Mouse (Mus musculus): ENCODE data around the gene Coq8b. TPM values are rescaled to one million over a fixed set of nuclear protein-coding genes. Genes with fewer than 3 reads are reported as not detected.

Coq8b gene
- 20.3 and 20.4 TPM in 2 replicates for polyA plus RNA-seq (2015; fragmentation: Nextera tagmentation; extraction: Ambion mirVana)

- Histone ChIP-seq H3K36me3 (peaks cover 8% of the 10 kb centered on the region), H3K4me3 (peak within 1 kb of the TSS; percentile 63), H3K4me1 (peaks cover 25% of the 10 kb centered on the region), H3K9me3 (no peaks in the 10 kb centered on the region), H3K9ac (peak within 1 kb of the TSS; percentile 37), H3K27ac (peak within 1 kb of the TSS; percentile 37), H3K4me2 (peak within 1 kb of the TSS; percentile 61), H3K27me3 (no peaks in the 10 kb centered on the region)
- ATAC-seq (ENCODE audit: borderline replicate concordance, extremely low read depth, low FRiP score, low TSS enrichment) = peak; percentile 92
- under 1% methylated on average over 25 of the region's 25 CpGs for WGBS
Measured at GRCm38 (mm10) chr7:27232781-27233281, at the start of gene Coq8b. Gene Coq8b, plus strand, starts transcription at chr7:27233023.

DNA sequence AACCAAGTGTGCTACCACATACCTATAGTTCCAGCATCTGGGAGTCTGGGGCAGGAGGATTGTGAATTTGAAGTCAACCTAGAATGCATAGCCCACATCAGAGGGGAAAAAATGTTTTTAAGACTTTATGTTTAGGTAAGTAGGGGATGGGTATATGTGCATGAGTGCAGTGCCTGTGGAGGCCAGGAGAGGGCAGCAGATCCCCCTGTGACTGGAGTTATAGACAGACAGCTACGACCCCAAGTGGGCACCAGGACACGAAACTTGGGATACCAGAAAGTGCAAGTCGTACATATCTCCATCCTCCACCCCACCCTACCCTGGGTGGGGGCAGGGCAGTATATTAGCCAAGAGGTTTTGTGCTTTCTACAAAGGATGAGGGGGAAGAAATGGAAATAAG, 47.9 kb upstream of the Coq8b start:
- Histone ChIP-seq H3K4me3 (no peak overlapping the region), H3K9me3 (no peaks in the 10 kb centered on the region), H3K4me2 (no peak overlapping the region), H3K27ac (no peak overlapping the region), H3K9ac (no peak overlapping the region), H3K4me1 (peaks cover 10% of the 10 kb centered on the region; the same call in 1 of the 2 replicates), H3K36me3 (peaks cover 65% of the 10 kb centered on the region), H3K27me3 (no peaks in the 10 kb centered on the region)
- no peak for ATAC-seq (ENCODE audit: borderline replicate concordance, extremely low read depth, low FRiP score, low TSS enrichment)
- WGBS = 68% methylated on average over 3 of the region's 3 CpGs

- H3K9me3 ChIP-seq = no peaks in the 10 kb centered on the region
- no peaks in the 10 kb centered on the region for H3K27me3 ChIP-seq
- H3K9ac ChIP-seq = no peak overlapping the region
- H3K36me3 ChIP-seq = peaks cover 75% of the 10 kb centered on the region
- 0 out of 2 replicates have a peak, but pooled peaks cover 1% of the 10 kb centered on the region for H3K4me1 ChIP-seq
- 91% methylated on average over 5 of the region's 5 CpGs for WGBS
- H3K4me2 ChIP-seq = no peak overlapping the region
- no peak for ATAC-seq (ENCODE audit: borderline replicate concordance, extremely low read depth, low FRiP score, low TSS enrichment)
- no peak overlapping the region for H3K4me3 ChIP-seq
- H3K27ac ChIP-seq = no peak overlapping the region
Measured at GRCm38 (mm10) chr7:27185986-27186385, 46.8 kb upstream of the Coq8b start.

DNA sequence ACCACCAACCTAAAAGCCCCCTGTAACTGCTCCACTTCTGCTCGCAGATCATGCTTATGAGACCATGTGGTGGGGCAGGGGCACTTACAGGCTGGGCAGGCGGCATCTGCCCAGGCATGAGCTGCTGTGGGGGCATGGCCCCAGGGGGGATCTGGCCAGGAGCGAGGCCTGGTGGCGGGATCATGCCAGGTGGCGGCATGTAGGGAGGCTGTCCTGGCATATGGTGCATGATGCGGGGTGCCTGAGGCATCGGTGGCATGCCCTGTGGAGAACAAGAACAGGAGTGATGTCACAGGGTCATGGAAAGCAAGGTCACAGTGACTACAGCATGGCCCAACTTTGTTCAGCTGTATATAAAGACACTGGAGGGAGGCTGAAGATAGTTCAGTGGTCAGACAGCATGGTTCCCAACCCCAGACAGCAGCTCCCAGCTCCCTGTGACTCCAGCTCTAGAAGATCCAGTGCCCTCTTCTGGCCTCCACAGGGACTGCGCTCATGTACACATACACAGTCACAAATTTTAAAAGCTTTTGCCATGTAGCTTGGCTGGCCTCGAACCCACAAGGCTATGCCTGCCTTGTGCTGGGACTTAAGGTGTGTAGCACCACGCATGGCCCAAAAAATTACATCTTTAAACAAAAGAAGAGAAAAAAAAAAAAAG, 43.4 kb upstream of the Coq8b start:
- H3K36me3 ChIP-seq = peaks cover 96% of the 10 kb centered on the region
- 93% methylated on average over 10 of the region's 10 CpGs for WGBS

GRCm38 (mm10) chr7:27192434-27192833, 40.4 kb upstream of the Coq8b start:
- ATAC-seq (ENCODE audit: borderline replicate concordance, extremely low read depth, low FRiP score, low TSS enrichment) = no peak
- no peak overlapping the region for H3K4me2 ChIP-seq
- H3K4me3 ChIP-seq = no peak overlapping the region
- H3K27ac ChIP-seq = no peak overlapping the region
- peaks cover 16% of the 10 kb centered on the region for H3K4me1 ChIP-seq
- no peaks in the 10 kb centered on the region for H3K9me3 ChIP-seq
- H3K27me3 ChIP-seq = no peaks in the 10 kb centered on the region
- H3K36me3 ChIP-seq = peaks cover 66% of the 10 kb centered on the region
- WGBS = 89% methylated on average over 5 of the region's 5 CpGs
- no peak overlapping the region for H3K9ac ChIP-seq

More for the DNA sequence above, 43.4 kb upstream of the Coq8b start:
- no peak overlapping the region for H3K4me2 ChIP-seq
- H3K27me3 ChIP-seq = no peaks in the 10 kb centered on the region
- no peak for ATAC-seq (ENCODE audit: borderline replicate concordance, extremely low read depth, low FRiP score, low TSS enrichment)
- H3K9ac ChIP-seq = no peak overlapping the region
- H3K4me3 ChIP-seq = no peak overlapping the region
- no peaks in the 10 kb centered on the region for H3K9me3 ChIP-seq
- H3K27ac ChIP-seq = no peak overlapping the region
- peaks cover 7% of the 10 kb centered on the region for H3K4me1 ChIP-seq

GRCm38 (mm10) chr7:27193731-27194130, 39.1 kb upstream of the Coq8b start:
- Histone ChIP-seq H3K9me3 (no peaks in the 10 kb centered on the region), H3K36me3 (peaks cover 53% of the 10 kb centered on the region), H3K4me1 (peaks cover 16% of the 10 kb centered on the region), H3K27ac (no peak overlapping the region), H3K9ac (peak overlapping the region; percentile 20), H3K27me3 (no peaks in the 10 kb centered on the region), H3K4me3 (peak overlapping the region; percentile 4; the same call in 1 of the 2 replicates), H3K4me2 (no peak overlapping the region; the same call in 1 of the 2 replicates)
- no peak for ATAC-seq (ENCODE audit: borderline replicate concordance, extremely low read depth, low FRiP score, low TSS enrichment)
- WGBS = 65% methylated on average over 4 of the region's 4 CpGs

- under 1% methylated on average over 64 of the region's 64 CpGs for WGBS
Measured at GRCm38 (mm10) chr7:27195681-27196611, 36.9 kb upstream of the Coq8b start, which contains the start of the genes BC024978 and Snrpa. Gene BC024978, plus strand, starts transcription at chr7:27195781. Gene Snrpa, minus strand, starts transcription at chr7:27196271.

GRCm38 (mm10) chr7:27197136-27197535, 35.7 kb upstream of the Coq8b start:
- H3K4me3 ChIP-seq = no peak overlapping the region
- peaks cover 20% of the 10 kb centered on the region for H3K36me3 ChIP-seq
- H3K4me1 ChIP-seq = peaks cover 16% of the 10 kb centered on the region
- no peaks in the 10 kb centered on the region for H3K9me3 ChIP-seq
- 80% methylated on average over 3 of the region's 3 CpGs for WGBS
- H3K27me3 ChIP-seq = no peaks in the 10 kb centered on the region
- no peak overlapping the region for H3K27ac ChIP-seq
- H3K4me2 ChIP-seq = no peak overlapping the region
- no peak for ATAC-seq (ENCODE audit: borderline replicate concordance, extremely low read depth, low FRiP score, low TSS enrichment)
- no peak overlapping the region for H3K9ac ChIP-seq

More at GRCm38 (mm10) chr7:27195681-27196611, 36.9 kb upstream of the Coq8b start, which contains the start of the genes BC024978 and Snrpa:
- ATAC-seq (ENCODE audit: borderline replicate concordance, extremely low read depth, low FRiP score, low TSS enrichment) = peak; percentile 99
- Histone ChIP-seq H3K36me3 (peaks cover 31% of the 10 kb centered on the region), H3K4me3 (peak within 1 kb of the TSS; percentile 76), H3K27me3 (no peaks in the 10 kb centered on the region), H3K9me3 (no peaks in the 10 kb centered on the region), H3K4me1 (peaks cover 16% of the 10 kb centered on the region), H3K4me2 (peak within 1 kb of the TSS; percentile 79), H3K27ac (peak within 1 kb of the TSS; percentile 99), H3K9ac (peak within 1 kb of the TSS; percentile 85)

GRCm38 (mm10) chr7:27197634-27198033, 35.2 kb upstream of the Coq8b start:
- WGBS = 90% methylated on average over 8 of the region's 8 CpGs
- H3K4me3 ChIP-seq = no peak overlapping the region
- no peaks in the 10 kb centered on the region for H3K9me3 ChIP-seq
- no peak overlapping the region for H3K27ac ChIP-seq
- H3K27me3 ChIP-seq = no peaks in the 10 kb centered on the region
- no peak overlapping the region for H3K9ac ChIP-seq
- no peak for ATAC-seq (ENCODE audit: borderline replicate concordance, extremely low read depth, low FRiP score, low TSS enrichment)
- H3K4me1 ChIP-seq = peaks cover 16% of the 10 kb centered on the region
- H3K36me3 ChIP-seq = peaks cover 20% of the 10 kb centered on the region
- no peak overlapping the region for H3K4me2 ChIP-seq

- Histone ChIP-seq H3K9me3 (no peaks in the 10 kb centered on the region), H3K9ac (no peak overlapping the region), H3K27ac (no peak overlapping the region), H3K4me1 (peaks cover 16% of the 10 kb centered on the region), H3K4me3 (no peak overlapping the region), H3K4me2 (no peak overlapping the region), H3K36me3 (peaks cover 20% of the 10 kb centered on the region), H3K27me3 (no peaks in the 10 kb centered on the region)
- no peak for ATAC-seq (ENCODE audit: borderline replicate concordance, extremely low read depth, low FRiP score, low TSS enrichment)
Measured at GRCm38 (mm10) chr7:27198355-27198754, 34.5 kb upstream of the Coq8b start.

DNA sequence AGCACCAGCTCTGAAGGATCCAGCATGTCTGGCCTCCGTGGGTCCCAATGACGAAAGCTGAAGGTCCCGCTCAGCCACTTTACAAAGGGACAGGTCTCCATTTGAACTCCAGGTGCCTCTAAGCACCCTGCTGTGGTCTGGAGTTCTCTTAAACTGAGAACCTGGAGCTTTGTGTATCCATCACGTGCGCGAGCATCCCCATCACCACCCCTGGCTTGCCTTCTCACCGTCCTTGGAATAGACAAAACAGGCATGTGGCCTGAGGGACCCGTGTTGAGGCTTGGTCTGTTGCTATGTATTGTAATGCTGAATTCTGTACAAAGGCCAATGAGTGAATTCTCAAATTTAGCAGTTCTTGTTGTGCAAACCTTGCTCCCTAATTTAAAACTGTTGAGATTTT, 34.0 kb upstream of the Coq8b start:
- no peak overlapping the region for H3K4me2 ChIP-seq
- ATAC-seq (ENCODE audit: borderline replicate concordance, extremely low read depth, low FRiP score, low TSS enrichment) = no peak
- H3K27me3 ChIP-seq = no peaks in the 10 kb centered on the region
- WGBS = 90% methylated on average over 8 of the region's 8 CpGs
- H3K4me1 ChIP-seq = peaks cover 13% of the 10 kb centered on the region
- peaks cover 20% of the 10 kb centered on the region for H3K36me3 ChIP-seq
- no peak overlapping the region for H3K4me3 ChIP-seq
- no peak overlapping the region for H3K9ac ChIP-seq
- no peaks in the 10 kb centered on the region for H3K9me3 ChIP-seq
- H3K27ac ChIP-seq = no peak overlapping the region

Data from lung, embryonic 15.5 days (tissue).